7 mouse cellular contexts compared by ENCODE assay signal in the genomic region with DNA sequence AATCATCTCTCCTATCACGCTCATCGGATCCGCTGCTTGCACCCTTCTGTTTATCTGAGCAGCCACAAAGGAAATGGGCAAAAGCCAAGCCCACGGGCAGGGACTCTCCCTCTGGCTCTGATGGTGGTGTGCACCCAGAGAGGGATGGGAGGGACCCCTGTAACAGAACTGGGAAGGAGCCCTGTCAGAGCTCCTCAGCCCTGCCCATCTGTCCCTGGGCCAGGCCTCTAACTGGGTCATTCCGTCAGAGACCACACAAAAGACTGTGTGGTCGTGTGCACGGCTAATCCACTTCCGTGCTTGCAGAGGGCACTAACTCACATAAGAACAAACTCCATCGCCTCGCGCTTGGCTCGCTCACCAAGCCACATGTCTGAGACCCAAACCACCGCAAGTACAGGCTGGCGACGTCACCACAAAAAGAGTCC.
A peak's percentile ranks its signal among the peaks of the same experiment; 100 is the strongest.
DNase-seq lines count a peak whose midpoint lies in the region; ATAC-seq and TF ChIP-seq lines count a peak whose summit lies in the region.

No protein-coding gene starts in this region.

- no peak for TF ChIP-seq CTCF in spleen, adult 2 months (IDR thresholded peaks at IDR 0.05; ENCODE audit: extremely low read depth, insufficient read depth, insufficient read length, insufficient replicate concordance)

- no peaks in the 10 kb centered on the region for H3K9me3 ChIP-seq in heart, embryonic 16.5 days (replicated peaks; ENCODE audit: control insufficient read depth, low read length)
- no peaks in the 10 kb centered on the region for H3K9me3 ChIP-seq in limb, embryonic 15.5 days
- H3K9me3 ChIP-seq in midbrain, embryonic 15.5 days, result no peaks in the 10 kb centered on the region

- TF ChIP-seq POLR2A in spleen, adult 2 months (IDR thresholded peaks at IDR 0.05; ENCODE audit: low read depth, low read length), result no peak

- peak; percentile 92 for ATAC-seq in common myeloid progenitor, adult 5-6 weeks (replicated peaks; ENCODE audit: low read depth, poor library complexity, severe bottlenecking)
- ATAC-seq in heart, embryonic 16.5 days (replicated peaks; ENCODE audit: extremely low read depth, insufficient read depth, low FRiP score), result no peak; the same call in 1 of the 2 replicates
- ATAC-seq in limb, embryonic 15.5 days (ENCODE audit: insufficient number of reproducible peaks, low FRiP score, low TSS enrichment, low read depth), result peak; percentile 71; the same call in 1 of the 2 replicates
- ATAC-seq in midbrain, embryonic 15.5 days (replicated peaks), result peak; percentile 77

- 12% methylated on average over 15 of the region's 15 CpGs for WGBS in spleen, adult 2 months
- WGBS in heart, embryonic 16.5 days, result 62% methylated on average over 15 of the region's 15 CpGs
- 49% methylated on average over 15 of the region's 15 CpGs for WGBS in limb, embryonic 15.5 days
- 34% methylated on average over 15 of the region's 15 CpGs for WGBS in midbrain, embryonic 15.5 days

- H3K36me3 ChIP-seq in spleen, adult 2 months (ENCODE audit: control insufficient read depth, insufficient read depth, low read length), result no peaks in the 10 kb centered on the region; the same call in 1 of the 2 replicates
- H3K36me3 ChIP-seq in heart, embryonic 16.5 days (ENCODE audit: control insufficient read depth, insufficient read depth), result no peaks in the 10 kb centered on the region
- no peaks in the 10 kb centered on the region for H3K36me3 ChIP-seq in limb, embryonic 15.5 days
- H3K36me3 ChIP-seq in midbrain, embryonic 15.5 days (replicated peaks), result no peaks in the 10 kb centered on the region

- no peak overlapping the region for H3K9ac ChIP-seq in heart, embryonic 16.5 days (ENCODE audit: low read length)
- no peak overlapping the region for H3K9ac ChIP-seq in limb, embryonic 15.5 days
- no peak overlapping the region for H3K9ac ChIP-seq in midbrain, embryonic 15.5 days

- DNase-seq in spleen, adult 2 months (ENCODE audit: low read depth in 1 of 2, low spot score in 2 of 2), result peak; percentile 20 to 60
- no peak for DNase-seq in spleen, postnatal 4 days (ENCODE audit: low spot score in 2 of 2)
- DNase-seq in thymus, postnatal 10 days (ENCODE audit: low spot score in 2 of 2), result peak; percentile 8 to 15

- H3K27ac ChIP-seq in spleen, adult 2 months (ENCODE audit: insufficient read depth, low read length), result no peak overlapping the region
- H3K27ac ChIP-seq in heart, embryonic 16.5 days (ENCODE audit: low read length), result no peak overlapping the region
- H3K27ac ChIP-seq in limb, embryonic 15.5 days, result peak overlapping the region; percentile 47; the same call in 1 of the 2 replicates
- 0 out of 2 replicates have a peak overlapping the region, but pooled peaks have one; percentile 19 for H3K27ac ChIP-seq in midbrain, embryonic 15.5 days

- H3K4me3 ChIP-seq in spleen, adult 2 months (ENCODE audit: extremely low read depth, insufficient read depth, insufficient read length), result peak overlapping the region; percentile 5; the same call in 1 of the 2 replicates
- no peak overlapping the region for H3K4me3 ChIP-seq in heart, embryonic 16.5 days (ENCODE audit: low read length)
- H3K4me3 ChIP-seq in limb, embryonic 15.5 days, result no peak overlapping the region
- no peak overlapping the region for H3K4me3 ChIP-seq in midbrain, embryonic 15.5 days

- no peaks in the 10 kb centered on the region for H3K27me3 ChIP-seq in spleen, adult 2 months (ENCODE audit: control insufficient read depth, insufficient read depth, low read length)
- no peaks in the 10 kb centered on the region for H3K27me3 ChIP-seq in heart, embryonic 16.5 days (ENCODE audit: control insufficient read depth, insufficient read depth, low read length)
- no peaks in the 10 kb centered on the region for H3K27me3 ChIP-seq in limb, embryonic 15.5 days
- H3K27me3 ChIP-seq in midbrain, embryonic 15.5 days (replicated peaks), result no peaks in the 10 kb centered on the region

- peaks cover 17% of the 10 kb centered on the region; the same call in 1 of the 2 replicates for H3K4me1 ChIP-seq in spleen, adult 2 months (ENCODE audit: control insufficient read depth, insufficient read depth, insufficient read length)
- no peaks in the 10 kb centered on the region for H3K4me1 ChIP-seq in heart, embryonic 16.5 days (ENCODE audit: control insufficient read depth, insufficient read depth, low read length)
- H3K4me1 ChIP-seq in limb, embryonic 15.5 days, result peaks cover 18% of the 10 kb centered on the region
- H3K4me1 ChIP-seq in midbrain, embryonic 15.5 days, result peaks cover 33% of the 10 kb centered on the region

- H3K4me2 ChIP-seq in heart, embryonic 16.5 days (ENCODE audit: low read depth, low read length), result peak overlapping the region; percentile 22
- H3K4me2 ChIP-seq in limb, embryonic 15.5 days, result peak overlapping the region; percentile 8; the same call in 1 of the 2 replicates
- H3K4me2 ChIP-seq in midbrain, embryonic 15.5 days, result no peak overlapping the region

Comparison
In these comparisons a context has a peak if more than half of its experiments do, and no peak if none do; other contexts are left out.
1. DNase-seq: peak in spleen, adult 2 months (2 of 2) and thymus, postnatal 10 days (2 of 2); none in spleen, postnatal 4 days (0 of 2).
2. H3K27ac ChIP-seq: peak in limb, embryonic 15.5 days (single experiment) and midbrain, embryonic 15.5 days (single experiment); none in spleen, adult 2 months (single experiment) and heart, embryonic 16.5 days (single experiment).